Mouse (Mus musculus): ENCODE results near the gene Ptprs. TPM values are rescaled to one million over a fixed set of nuclear protein-coding genes. Genes with fewer than 3 reads are reported as not detected.
A peak's percentile ranks its signal among the peaks of the same experiment; 100 is the strongest.

Gene Ptprs
- polyA plus RNA-seq, 1 experiment from 2014 or later = 290 TPM

DNA sequence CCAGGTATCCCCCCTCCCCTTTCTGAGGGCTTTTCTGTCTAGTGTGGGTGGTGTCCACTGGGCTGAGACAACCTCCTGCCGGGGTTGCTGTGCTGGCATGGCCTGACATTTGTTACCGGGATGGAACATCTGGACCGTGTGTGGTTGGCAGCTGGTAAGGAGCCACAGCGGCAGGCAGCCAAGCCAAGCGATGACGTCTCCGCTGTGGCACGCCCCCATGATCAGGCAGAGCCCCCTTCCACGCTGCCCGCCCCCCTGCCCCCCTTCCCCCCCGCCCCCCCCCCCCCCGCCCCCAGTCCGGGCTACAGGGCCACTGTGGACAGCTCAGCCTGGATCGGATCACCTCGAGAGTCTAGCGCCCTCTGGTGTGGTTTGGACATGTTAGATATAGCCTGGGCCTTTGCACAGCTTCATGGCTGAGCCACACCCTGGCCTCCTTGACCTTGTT is 11.2 kb upstream of the Ptprs start:
- Histone ChIP-seq H3K4me2 (replicated peaks) (peak overlapping the region; percentile 32), H3K9me3 (peaks cover 8% of the 10 kb centered on the region), H3K27ac (replicated peaks) (peak overlapping the region; percentile 90), H3K4me1 (peaks cover 32% of the 10 kb centered on the region), H3K36me3 (no peaks in the 10 kb centered on the region), H3K27me3 (no peaks in the 10 kb centered on the region; the same call in 1 of the 2 replicates), H3K4me3 (no peak overlapping the region), H3K9ac (replicated peaks) (no peak overlapping the region)
- 0% methylated on average over 8 of the region's 16 CpGs for WGBS
- peak; percentile 87 for ATAC-seq (ENCODE audit: low FRiP score, low read depth)

DNA sequence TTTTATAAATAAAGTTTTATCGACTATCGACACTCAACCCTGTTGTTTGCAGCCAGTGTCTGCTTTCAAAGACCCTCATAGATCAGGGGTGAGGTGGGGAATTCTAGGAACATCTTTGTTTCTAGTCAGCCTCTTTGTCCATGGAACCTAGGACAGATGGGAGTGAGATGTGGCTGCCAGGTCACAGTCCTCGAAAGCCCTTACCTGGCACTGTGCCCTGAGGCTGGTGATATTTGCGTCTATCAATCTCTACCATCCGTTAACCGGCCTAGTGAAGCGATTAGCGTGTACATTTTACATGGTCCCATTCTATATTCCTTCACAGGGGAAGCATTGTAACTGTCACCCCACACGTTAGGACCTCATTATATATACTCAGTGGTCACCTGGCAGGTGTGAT is 9.6 kb upstream of the Ptprs start:
- H3K27ac ChIP-seq (replicated peaks) = 0 out of 2 replicates have a peak overlapping the region, but pooled peaks have one; percentile 15
- H3K4me3 ChIP-seq = no peak overlapping the region

DNA sequence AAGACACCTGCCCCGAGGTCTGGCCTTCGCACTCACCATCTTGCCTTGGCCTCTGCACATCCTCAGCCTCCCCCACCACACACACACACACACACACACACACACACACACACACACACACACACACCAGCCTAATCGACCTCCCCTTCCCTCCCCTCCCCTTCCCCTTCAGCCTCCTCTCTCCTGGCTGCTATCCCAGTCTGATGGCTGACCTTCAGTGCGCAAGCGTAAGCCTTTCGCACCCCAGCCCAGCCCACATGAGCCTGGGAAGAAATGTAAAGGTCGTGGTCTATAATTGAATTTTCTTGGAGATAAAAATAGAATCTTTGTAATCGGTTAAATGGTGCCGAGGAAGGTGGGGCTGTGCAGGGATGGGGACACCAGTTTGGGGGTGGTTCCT is 8.8 kb upstream of the Ptprs start:
- H3K27me3 ChIP-seq = peaks cover 6% of the 10 kb centered on the region; the same call in 1 of the 2 replicates
- H3K4me3 ChIP-seq = no peak overlapping the region
- WGBS = 74% methylated on average over 9 of the region's 9 CpGs
- H3K9me3 ChIP-seq = no peaks in the 10 kb centered on the region
- H3K36me3 ChIP-seq = no peaks in the 10 kb centered on the region
- no peak overlapping the region for H3K27ac ChIP-seq (replicated peaks)
- no peak for ATAC-seq (ENCODE audit: low FRiP score, low read depth)
- H3K4me2 ChIP-seq (replicated peaks) = no peak overlapping the region
- H3K9ac ChIP-seq (replicated peaks) = no peak overlapping the region
- H3K4me1 ChIP-seq = peaks cover 30% of the 10 kb centered on the region

More for the DNA sequence above, 9.6 kb upstream of the Ptprs start:
- Histone ChIP-seq H3K36me3 (no peaks in the 10 kb centered on the region), H3K4me2 (replicated peaks) (no peak overlapping the region), H3K9me3 (no peaks in the 10 kb centered on the region), H3K9ac (replicated peaks) (no peak overlapping the region), H3K4me1 (peaks cover 32% of the 10 kb centered on the region), H3K27me3 (peaks cover 6% of the 10 kb centered on the region; the same call in 1 of the 2 replicates)
- 96% methylated on average over 9 of the region's 9 CpGs for WGBS
- no peak for ATAC-seq (ENCODE audit: low FRiP score, low read depth)

DNA sequence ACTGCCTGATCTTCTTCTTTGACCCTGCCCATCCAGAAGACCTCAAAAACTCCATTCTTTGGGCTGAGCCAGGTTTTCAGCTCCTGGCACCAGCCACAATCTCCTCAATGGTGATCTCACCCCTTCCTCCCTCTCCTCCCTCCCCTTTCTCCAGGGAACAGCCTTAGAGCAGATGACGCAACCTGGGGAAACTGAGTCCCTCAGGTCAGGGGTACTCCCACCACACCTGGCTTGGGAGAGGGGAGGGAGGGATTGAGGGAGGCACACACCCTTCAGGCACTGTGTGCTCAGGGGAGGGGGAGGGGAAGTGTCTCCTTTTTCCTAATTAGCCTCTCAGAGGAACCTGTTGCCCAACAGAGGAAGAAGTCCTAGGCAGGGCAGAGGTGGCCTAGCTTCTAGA is 6.4 kb upstream of the Ptprs start:
- ATAC-seq (ENCODE audit: low FRiP score, low read depth) = no peak
- no peaks in the 10 kb centered on the region for H3K36me3 ChIP-seq
- H3K4me3 ChIP-seq = no peak overlapping the region
- peaks cover 15% of the 10 kb centered on the region for H3K27me3 ChIP-seq
- no peak overlapping the region for H3K9ac ChIP-seq (replicated peaks)
- no peak overlapping the region for H3K27ac ChIP-seq (replicated peaks)
- H3K4me2 ChIP-seq (replicated peaks) = no peak overlapping the region
- WGBS = 73% methylated on average over 1 of the region's 1 CpGs
- peaks cover 23% of the 10 kb centered on the region for H3K4me1 ChIP-seq
- H3K9me3 ChIP-seq = no peaks in the 10 kb centered on the region

DNA sequence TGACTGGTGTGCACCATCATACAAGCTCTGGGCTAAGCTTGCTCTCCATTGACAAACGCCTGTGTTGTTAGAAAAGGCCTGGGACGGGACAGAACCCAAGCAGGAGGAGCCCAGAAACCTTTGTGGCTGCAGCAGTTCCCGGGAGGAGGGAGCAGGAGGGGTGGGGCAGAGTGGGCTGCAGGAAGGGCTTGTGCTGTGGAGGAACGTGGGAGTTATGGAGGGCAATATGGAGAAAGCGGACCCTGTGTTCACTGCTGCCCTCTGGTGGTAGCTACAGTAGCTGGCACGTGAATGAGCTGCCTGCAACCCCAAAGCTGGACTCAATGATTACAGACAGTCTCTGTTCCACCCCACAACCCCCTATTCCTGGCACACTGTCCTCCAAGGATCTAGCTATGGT is 3.1 kb upstream of the Ptprs start:
- H3K4me3 ChIP-seq = no peak overlapping the region
- no peak overlapping the region for H3K27ac ChIP-seq (replicated peaks)
- H3K4me1 ChIP-seq = peaks cover 15% of the 10 kb centered on the region
- H3K9ac ChIP-seq (replicated peaks) = no peak overlapping the region
- H3K27me3 ChIP-seq = peaks cover 26% of the 10 kb centered on the region
- H3K4me2 ChIP-seq (replicated peaks) = no peak overlapping the region
- 14% methylated on average over 6 of the region's 6 CpGs for WGBS
- no peak for ATAC-seq (ENCODE audit: low FRiP score, low read depth)
- no peaks in the 10 kb centered on the region for H3K9me3 ChIP-seq
- no peaks in the 10 kb centered on the region for H3K36me3 ChIP-seq

DNA sequence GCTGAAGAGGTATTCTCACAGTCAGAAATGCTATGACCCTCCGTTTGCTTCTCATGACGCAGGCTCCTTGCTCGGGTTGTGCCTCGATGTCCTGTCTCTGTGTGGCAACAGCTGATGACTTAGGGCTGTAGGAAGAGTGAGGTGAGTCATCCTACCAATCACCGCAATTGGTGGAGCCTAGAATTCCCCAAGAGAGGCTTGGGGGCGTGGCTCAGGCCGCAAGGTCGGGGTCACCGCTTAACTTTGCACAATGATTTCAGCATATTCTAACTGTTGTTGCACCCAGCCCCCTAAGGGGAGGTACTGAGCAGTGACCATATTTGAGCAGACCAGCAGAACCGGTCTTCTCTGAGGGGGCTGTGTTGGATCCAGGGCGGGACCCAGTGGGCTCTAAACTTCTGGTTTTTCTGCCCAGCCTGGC is 1.9 kb upstream of the Ptprs start:
- WGBS = 66% methylated on average over 11 of the region's 11 CpGs
- Histone ChIP-seq H3K27ac (replicated peaks) (no peak overlapping the region), H3K36me3 (no peaks in the 10 kb centered on the region), H3K9ac (replicated peaks) (no peak overlapping the region), H3K4me1 (peaks cover 27% of the 10 kb centered on the region), H3K9me3 (no peaks in the 10 kb centered on the region), H3K27me3 (peaks cover 38% of the 10 kb centered on the region), H3K4me3 (no peak overlapping the region), H3K4me2 (replicated peaks) (no peak overlapping the region)
- no peak for ATAC-seq (ENCODE audit: low FRiP score, low read depth)

DNA sequence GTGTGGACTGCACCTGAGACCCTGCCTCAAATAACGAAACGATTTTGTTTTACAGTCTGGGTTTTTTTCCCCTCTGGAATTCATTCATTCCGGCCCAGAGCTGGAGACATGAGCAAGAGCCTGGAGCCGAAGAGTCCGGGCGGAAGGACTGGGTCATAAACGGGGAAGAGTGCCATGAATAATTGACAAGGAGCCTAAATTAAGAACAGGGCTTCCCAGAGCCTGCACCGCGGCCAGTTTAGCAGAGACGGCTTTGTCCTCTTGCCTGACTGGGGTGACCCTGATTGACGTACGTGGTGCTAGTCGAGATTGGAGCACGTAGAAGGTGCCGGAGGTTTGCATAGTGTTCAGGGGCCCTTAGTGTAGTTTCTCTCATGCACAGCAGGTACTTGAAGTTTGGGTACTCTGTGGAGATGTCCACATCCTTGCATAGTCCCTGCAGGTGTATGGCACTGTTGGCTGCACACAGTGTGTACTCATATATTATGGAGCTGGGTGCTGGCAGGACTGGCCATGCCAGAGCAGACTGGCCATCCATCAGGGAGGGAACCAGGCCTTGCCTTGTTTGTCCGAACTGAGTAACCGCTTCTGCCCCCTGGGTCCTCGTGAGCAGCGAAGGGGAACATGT is 1.0 kb upstream of the Ptprs start:
- no peak for ATAC-seq (ENCODE audit: low FRiP score, low read depth)
- WGBS = 87% methylated on average over 19 of the region's 19 CpGs
- H3K9ac ChIP-seq (replicated peaks) = no peak overlapping the region
- H3K4me2 ChIP-seq (replicated peaks) = no peak overlapping the region
- H3K4me1 ChIP-seq = peaks cover 36% of the 10 kb centered on the region
- H3K27ac ChIP-seq (replicated peaks) = no peak overlapping the region
- no peaks in the 10 kb centered on the region for H3K9me3 ChIP-seq
- peaks cover 43% of the 10 kb centered on the region for H3K27me3 ChIP-seq
- no peaks in the 10 kb centered on the region for H3K36me3 ChIP-seq
- H3K4me3 ChIP-seq = no peak overlapping the region

DNA sequence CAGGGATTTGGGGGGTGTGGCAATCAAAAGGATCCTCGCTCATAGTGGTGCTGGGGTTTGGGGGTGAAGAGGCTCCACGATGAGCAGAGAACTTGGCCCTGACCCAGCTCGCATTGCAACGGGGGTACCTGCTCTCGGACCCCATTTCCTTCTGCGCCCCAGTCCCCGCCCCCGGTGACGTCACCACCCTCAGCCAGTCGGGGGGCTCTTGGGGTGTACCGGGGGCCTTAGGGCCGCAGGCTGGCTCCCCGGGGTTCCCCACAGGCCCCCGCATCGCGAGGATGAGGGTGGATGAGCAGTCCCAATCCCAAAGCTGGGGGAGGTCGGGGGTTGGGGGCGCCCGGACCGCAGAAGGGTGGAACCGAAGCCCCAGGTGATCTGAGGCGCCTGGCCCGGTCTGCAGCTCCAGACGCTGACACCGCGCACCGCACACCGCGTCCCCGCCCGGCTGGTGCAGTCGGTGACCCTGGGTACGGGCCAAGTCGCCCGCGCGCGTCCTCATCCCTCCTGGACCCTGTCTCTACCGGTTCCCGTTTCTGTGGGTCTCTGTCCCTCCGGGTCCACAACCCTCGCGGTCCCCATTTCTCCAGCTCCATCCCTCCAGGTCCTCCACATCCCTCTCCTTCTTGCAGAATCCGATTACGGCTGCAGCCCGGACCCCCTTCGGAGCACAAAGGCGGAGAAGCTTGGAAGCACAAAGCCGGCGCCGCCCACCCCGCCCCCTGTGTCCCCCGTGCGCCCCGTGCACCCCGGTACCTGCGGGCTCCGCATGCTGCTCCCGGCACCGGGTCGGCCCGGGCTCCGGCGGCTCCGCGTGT is 490 bp downstream of the Ptprs start:
- Histone ChIP-seq H3K27me3 (peaks cover 46% of the 10 kb centered on the region), H3K27ac (replicated peaks) (peak overlapping the region; percentile 93), H3K4me2 (replicated peaks) (peak overlapping the region; percentile 75), H3K4me3 (peak overlapping the region; percentile 91), H3K9ac (replicated peaks) (peak overlapping the region; percentile 97), H3K9me3 (no peaks in the 10 kb centered on the region), H3K4me1 (peaks cover 51% of the 10 kb centered on the region), H3K36me3 (no peaks in the 10 kb centered on the region)
- 1% methylated on average over 64 of the region's 66 CpGs for WGBS
- ATAC-seq (ENCODE audit: low FRiP score, low read depth) = peak; percentile 45

DNA sequence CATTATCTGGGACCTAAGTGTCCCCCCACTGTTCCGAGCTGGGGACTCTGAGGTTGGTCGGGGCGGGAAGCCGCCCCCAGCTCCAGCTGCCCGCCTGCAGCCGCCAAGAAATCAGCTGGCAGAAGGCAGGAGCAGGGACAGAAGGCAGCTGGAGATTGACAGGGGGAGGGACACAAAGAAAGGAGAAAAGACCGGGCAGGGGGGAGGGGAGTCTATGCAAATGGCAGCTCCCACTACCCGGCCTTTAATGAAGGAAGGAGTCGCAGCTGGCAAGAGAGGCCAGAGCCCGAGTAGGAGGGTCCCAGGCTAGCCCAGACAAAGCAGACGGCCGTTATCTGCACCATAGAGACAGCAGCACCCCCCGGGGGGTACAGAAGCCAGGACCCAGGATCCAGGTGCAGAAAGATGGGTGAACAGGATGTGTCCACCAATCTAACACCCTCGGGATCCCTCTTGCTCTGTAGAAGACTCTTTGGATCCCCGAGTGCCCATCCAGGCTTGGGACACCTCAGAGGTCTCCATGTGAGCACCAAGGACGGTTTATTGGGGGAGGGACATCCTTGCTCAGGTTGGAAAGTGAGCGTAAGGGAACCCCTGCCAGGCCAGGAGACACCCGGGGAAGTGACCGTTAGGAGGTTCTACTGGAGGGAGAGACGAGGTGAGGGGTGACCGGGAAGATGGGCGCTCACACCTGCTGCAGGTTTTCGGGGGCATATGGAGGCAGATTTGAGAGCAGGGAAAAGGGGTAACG is 1.3 kb downstream of the Ptprs start:
- peaks cover 59% of the 10 kb centered on the region for H3K4me1 ChIP-seq
- H3K9me3 ChIP-seq = no peaks in the 10 kb centered on the region
- H3K9ac ChIP-seq (replicated peaks) = peak overlapping the region; percentile 97
- peak; percentile 62 for ATAC-seq (ENCODE audit: low FRiP score, low read depth)
- H3K27me3 ChIP-seq = peaks cover 46% of the 10 kb centered on the region
- H3K4me2 ChIP-seq (replicated peaks) = peak overlapping the region; percentile 75
- WGBS = under 1% methylated on average over 24 of the region's 24 CpGs
- H3K27ac ChIP-seq (replicated peaks) = peak overlapping the region; percentile 93
- no peaks in the 10 kb centered on the region for H3K36me3 ChIP-seq
- H3K4me3 ChIP-seq = peak overlapping the region; percentile 91

DNA sequence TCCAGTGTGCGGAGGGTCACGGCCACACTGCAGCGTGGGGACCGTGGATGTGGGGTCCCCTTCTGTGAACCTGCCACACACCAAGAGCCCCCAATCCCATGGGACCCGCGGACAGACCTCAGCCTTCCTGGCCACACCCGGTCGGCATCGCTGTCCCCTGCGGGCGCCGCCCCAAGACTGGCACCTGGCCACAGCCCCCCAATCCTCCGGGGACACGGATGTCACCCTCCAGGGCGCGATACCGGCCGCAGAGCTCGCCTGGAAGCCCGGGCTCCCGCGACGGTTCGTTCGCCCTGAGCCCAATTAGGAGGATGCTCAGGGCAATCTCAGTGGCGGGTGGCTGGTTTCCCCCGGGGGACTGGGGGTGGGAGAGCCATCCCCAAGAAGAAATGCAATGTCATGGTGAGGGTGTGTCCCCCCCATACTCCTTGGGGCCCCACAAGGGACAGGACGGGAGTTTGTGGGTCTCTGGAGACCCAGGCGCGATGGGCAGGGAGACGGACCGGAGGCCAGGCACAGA is 1.9 kb downstream of the Ptprs start:
- no peak for ATAC-seq (ENCODE audit: low FRiP score, low read depth)
- H3K27me3 ChIP-seq = peaks cover 46% of the 10 kb centered on the region
- peak overlapping the region; percentile 75 for H3K4me2 ChIP-seq (replicated peaks)
- no peaks in the 10 kb centered on the region for H3K9me3 ChIP-seq
- 3% methylated on average over 32 of the region's 32 CpGs for WGBS
- H3K4me1 ChIP-seq = peaks cover 65% of the 10 kb centered on the region
- peak overlapping the region; percentile 91 for H3K4me3 ChIP-seq
- H3K27ac ChIP-seq (replicated peaks) = peak overlapping the region; percentile 93
- H3K9ac ChIP-seq (replicated peaks) = peak overlapping the region; percentile 97
- H3K36me3 ChIP-seq = 0 out of 2 replicates have a peak, but pooled peaks cover 5% of the 10 kb centered on the region

DNA sequence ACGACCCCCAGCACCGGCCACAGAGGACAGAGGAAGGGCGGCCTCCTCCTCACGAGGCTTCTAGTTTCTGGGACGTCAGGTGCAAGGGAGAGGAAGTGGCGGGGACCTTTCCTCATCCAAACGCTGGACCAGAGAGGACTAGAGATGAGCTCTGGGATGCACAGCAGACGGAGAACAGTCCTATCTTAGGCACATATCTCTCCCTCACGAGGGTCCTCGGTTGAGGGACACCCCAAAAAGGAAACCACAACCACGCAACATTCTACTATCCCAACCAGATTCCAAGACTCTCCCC is 2.7 kb downstream of the Ptprs start:
- peaks cover 46% of the 10 kb centered on the region for H3K27me3 ChIP-seq

More for the DNA sequence above, 2.7 kb downstream of the Ptprs start:
- WGBS = under 1% methylated on average over 11 of the region's 11 CpGs
- Histone ChIP-seq H3K4me3 (peak overlapping the region; percentile 91), H3K9ac (replicated peaks) (peak overlapping the region; percentile 97), H3K4me2 (replicated peaks) (peak overlapping the region; percentile 75), H3K4me1 (peaks cover 69% of the 10 kb centered on the region), H3K36me3 (peaks cover 13% of the 10 kb centered on the region; the same call in 1 of the 2 replicates), H3K9me3 (no peaks in the 10 kb centered on the region), H3K27ac (replicated peaks) (peak overlapping the region; percentile 47)
- ATAC-seq (ENCODE audit: low FRiP score, low read depth) = no peak

All from midbrain, embryonic 12.5 days (tissue).